Mouse (Mus musculus) right cerebral cortex, postnatal 10 days (tissue): ENCODE measurements at regions not wholly inside any gene's neighbourhood (a gene's known extent, or its start where the extent isn't known, plus 50 kb on each side); places are given as distances from the start of the nearest gene placed in this dataset.
A peak's percentile ranks its signal among the peaks of the same experiment; 100 is the strongest.

Experiments
- DNase-seq, 2 experiments: peaks; one replicate each; pipeline ENCODE4 v3.0.0; 2021; ENCODE audit warnings: low spot score in 2 of 2

DNA sequence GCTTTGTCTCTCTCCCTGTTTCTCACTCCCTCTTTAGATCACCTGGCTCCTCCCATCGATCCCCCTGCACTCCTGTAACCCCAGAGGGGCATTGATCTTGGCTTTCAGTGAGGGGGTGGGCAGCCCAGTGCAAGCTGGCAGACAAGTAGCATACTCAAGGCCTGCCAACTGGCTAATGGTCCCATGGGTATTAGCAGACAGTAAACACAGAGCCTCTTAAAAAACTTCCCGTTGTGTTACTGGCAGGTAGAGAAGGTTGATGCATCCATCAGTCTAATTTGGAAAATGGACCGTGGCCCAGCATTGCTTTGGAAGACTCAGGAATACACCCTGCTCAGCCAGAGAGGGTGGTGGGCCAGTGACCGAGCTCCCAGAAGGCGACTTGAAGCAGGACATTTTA, 145.0 kb downstream of the 9530068E07Rik start:
- DNase-seq: no peak

DNA sequence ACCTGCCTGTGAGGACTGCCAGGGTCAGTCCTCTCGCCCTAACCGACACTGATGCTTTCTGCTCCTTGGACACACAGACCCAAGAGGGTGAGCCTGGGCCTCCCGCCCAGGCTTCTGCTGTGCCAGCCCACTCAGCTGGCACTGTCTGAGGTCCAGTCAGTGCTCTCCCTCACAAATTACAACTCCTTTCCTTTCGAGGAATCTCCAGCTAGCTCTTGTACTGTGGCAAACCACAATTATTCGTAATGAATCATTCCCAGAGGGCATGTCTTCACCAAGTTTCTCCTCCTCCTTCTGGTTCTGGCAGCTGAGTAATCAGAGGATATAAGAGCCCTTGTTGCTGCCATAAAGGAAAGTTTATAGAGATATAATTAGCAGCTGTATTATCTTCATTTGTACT, 155.2 kb downstream of the 9530068E07Rik start:
- DNase-seq: no peak

GRCm38 (mm10) chr11:52552860-52553259, 156.6 kb downstream of the 9530068E07Rik start:
- DNase-seq: no peak

- no peak for DNase-seq
Observed at GRCm38 (mm10) chr11:52557836-52558235, 161.6 kb downstream of the 9530068E07Rik start.

- no peak for DNase-seq
Observed at GRCm38 (mm10) chr11:52558782-52559181, 162.6 kb downstream of the 9530068E07Rik start.

- DNase-seq: no peak
Observed at GRCm38 (mm10) chr11:52561281-52561680, 165.1 kb downstream of the 9530068E07Rik start.

DNA sequence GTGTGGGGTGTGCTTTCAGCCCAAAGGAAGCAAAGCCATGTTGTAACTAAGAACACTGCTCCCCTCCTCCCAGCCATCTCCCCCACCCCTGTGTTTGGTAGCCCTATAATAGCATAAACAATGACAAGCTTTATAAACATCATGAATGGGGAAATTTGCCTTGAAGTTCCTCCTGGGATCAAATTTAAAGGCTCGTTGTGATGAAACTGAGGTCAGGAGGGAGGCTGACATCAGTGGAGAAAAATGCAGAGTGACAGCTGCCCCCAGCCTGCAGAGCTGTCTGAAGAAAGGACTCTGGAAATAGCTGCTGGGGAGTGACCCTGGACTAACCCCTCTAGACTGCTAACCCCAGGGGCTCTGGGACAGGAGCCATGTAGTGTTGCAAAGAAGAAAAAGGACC, 169.2 kb downstream of the 9530068E07Rik start:
- DNase-seq: no peak

GRCm38 (mm10) chr11:52566026-52566425, 169.8 kb downstream of the 9530068E07Rik start:
- DNase-seq: no peak

GRCm38 (mm10) chr11:52567945-52568687, 171.9 kb downstream of the 9530068E07Rik start:
- peak; percentile 34 to 43 for DNase-seq

DNA sequence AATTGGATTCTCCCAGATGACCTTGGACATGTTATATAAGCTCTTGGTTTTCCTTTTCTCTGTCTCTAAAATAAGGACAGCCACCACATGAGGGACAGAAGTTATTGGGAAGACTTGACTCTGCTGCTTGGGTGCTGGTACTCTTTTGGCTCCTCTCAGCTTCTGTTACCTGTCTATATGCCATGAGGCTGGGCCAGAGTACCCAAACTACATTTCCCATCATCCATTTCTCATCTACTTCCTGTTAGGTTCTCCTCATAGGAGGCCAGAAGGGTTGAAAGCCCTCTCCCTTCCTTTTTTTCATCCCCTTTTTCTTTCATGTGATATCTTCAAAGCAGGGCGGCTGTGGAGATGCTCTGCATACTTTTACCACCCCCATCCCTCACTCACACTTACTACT, 172.6 kb downstream of the 9530068E07Rik start:
- no peak for DNase-seq

DNA sequence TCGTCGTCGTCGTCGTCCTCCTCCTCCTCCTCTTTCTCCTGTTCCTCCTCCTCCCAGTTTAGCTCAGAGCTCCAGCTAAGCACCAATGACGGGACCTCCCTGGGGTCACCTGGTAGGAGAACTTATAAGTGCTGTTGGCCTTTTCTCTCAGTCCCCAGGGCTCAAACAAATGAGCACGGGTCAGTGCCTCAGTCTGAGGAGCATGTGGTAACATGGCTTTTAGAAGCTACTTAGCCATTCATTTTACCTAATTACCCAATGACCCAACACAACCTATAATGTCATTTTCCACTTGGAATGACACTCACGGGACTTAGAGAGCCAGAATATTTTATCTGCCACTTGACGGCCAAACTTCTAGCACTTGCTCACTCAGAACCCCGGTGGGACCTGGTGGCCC, 173.5 kb downstream of the 9530068E07Rik start:
- DNase-seq: no peak

- no peak for DNase-seq
Observed at GRCm38 (mm10) chr11:52578471-52578870, 182.2 kb downstream of the 9530068E07Rik start.

GRCm38 (mm10) chr11:52579764-52580377, 183.6 kb downstream of the 9530068E07Rik start:
- DNase-seq: no peak

GRCm38 (mm10) chr11:52591596-52592180, 172.7 kb upstream of the Fstl4 start:
- DNase-seq: peak; percentile 63 to 72

DNA sequence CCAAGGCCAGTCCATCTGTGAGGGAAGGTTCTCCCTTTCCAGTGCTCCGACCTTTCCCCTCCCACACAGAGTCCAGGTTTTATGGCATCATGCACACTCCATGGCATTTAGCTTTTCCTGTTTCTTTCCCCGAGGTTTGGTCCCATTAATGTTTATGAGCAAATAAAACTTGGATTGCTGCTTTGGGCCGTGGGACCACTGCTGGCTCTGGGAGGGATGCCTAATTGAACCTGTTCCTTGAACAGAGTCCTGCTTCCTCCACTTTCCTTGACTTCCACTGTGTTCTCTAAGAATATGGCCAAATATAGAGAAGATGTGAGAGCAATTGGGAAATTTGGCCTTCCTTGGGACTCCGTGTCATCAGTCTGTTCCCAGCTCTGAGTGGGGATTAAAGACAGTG, 170.3 kb upstream of the Fstl4 start:
- DNase-seq: no peak

DNA sequence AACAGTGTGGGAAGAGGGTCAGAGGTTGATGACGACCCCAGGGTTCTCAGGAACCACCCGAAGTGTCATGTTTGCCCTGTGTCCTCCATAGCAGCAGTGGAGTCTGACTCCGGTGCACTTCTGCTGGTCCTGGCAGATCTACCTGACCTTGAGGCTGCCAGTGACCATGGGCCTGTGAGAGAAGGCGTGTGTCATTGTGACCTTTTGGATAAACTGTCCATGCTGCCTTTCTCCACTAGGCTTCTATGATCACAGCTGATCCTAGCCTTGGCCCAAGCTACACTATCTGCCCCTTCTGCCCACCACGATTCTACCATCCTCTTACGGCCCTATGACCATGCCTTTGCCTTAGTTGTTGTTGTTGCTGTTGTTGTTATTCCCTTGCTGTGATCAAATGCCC, 163.2 kb upstream of the Fstl4 start:
- DNase-seq: no peak

GRCm38 (mm10) chr11:52602061-52602561, 162.3 kb upstream of the Fstl4 start:
- DNase-seq: peak; percentile 37 to 44

DNA sequence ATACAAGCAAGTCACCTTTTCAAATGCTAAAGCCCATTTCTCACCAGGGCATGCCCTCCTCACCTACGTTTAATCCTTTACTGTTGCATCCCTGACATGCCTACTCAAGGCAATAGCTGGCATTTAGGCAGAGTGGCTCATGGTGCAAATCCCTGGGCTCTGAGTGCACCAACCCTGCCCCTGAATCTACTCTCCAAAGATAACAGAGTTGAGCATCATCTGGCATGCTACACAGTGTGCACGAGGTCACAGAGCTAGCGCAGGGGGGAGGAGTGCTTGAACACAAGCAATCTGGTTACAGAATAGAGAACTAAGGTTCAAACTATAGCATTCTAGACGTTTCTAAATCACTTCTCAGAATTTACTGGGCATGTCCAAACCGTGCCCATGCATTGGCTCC, 161.6 kb upstream of the Fstl4 start:
- DNase-seq: no peak

- no peak for DNase-seq
Observed at GRCm38 (mm10) chr11:52610681-52611165, 153.7 kb upstream of the Fstl4 start.

DNA sequence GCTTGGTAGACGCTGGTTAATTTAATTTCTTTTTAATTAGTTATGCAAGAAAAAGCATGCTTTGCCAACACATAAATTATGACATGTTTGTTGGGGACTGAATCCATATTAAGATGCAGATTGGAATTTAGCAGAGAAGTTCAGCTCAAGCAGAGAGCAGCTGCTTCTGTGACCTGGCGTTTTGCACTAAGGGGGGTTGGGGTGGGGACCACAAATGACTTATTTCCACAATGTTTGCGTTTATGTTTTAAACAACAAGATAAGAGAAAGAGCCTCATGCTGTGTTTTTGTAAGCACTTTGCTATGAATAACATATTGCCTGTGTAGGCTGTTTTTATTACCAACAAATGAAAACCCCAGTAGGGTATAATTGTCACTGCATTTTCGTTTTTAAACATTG, 148.8 kb upstream of the Fstl4 start:
- DNase-seq: no peak

DNA sequence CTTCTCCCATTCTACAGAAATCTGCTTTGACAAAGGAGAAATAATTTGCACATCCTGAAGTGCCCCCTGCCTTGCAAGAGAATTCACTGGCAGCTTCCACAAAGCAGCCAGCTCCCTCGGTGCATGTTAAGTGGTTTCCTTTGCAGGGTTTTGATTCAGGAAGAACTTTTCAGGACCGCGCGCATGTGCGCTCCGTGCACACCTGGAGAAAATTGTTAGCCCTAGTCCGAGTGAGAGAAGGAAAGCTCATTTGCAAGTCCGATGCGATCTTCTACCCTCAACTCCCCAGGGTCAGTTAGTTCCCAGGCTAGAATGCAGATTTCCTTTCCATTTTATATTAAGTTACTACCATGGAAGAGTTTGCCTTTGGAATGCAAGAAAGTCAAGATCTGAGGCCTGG, 145.8 kb upstream of the Fstl4 start:
- DNase-seq: no peak

DNA sequence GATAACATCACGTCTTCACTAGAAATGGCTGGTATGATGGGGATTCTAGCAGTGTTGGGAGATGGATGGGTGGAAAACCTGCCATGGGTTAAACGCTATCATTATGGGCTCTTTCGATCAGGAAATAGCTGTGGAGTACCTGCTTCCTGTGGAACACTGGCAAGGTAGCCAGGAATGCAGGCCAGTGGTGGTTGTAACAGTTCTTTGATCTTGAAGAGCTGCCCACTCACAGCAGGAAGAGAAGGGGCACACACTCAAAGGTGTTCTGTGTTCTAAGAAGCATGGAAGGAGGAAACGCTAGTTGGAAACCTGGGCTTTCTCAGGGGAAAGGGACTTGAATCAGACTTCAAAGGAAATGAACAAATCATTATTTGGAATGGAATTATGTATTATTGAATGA, 141.6 kb upstream of the Fstl4 start:
- no peak for DNase-seq

DNA sequence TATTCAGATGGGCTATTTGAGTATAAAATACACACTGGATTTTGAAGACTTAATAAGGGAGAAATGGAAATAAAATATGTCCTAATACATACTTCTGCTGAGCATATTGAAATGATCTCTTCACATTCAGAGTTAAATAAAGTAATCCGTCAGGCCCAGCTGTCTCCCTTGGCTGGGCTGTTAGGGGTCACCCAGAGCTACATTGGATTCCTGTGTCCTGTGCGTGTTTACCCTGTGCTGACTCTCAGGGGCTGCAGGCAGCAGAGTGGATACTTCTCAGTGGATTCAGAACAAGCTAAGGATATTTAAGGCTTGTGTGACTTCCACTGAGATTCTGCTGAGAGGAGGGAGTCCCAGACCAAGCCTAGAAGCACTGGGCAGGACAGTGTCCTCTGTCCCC, 135.6 kb upstream of the Fstl4 start:
- no peak for DNase-seq
